Mouse (Mus musculus): ENCODE data around the gene Rnf40. TPM values are rescaled to one million over a fixed set of nuclear protein-coding genes. Genes with fewer than 3 reads are reported as not detected.
"Not testable (repeated sequence)": the region's sequence is repeated elsewhere in the genome, so short reads cannot be mapped to it uniquely, and the experiment has no call there.

Gene Rnf40
- polyA plus RNA-seq, 1 experiment from 2014 or later, result 46.1 TPM

DNA sequence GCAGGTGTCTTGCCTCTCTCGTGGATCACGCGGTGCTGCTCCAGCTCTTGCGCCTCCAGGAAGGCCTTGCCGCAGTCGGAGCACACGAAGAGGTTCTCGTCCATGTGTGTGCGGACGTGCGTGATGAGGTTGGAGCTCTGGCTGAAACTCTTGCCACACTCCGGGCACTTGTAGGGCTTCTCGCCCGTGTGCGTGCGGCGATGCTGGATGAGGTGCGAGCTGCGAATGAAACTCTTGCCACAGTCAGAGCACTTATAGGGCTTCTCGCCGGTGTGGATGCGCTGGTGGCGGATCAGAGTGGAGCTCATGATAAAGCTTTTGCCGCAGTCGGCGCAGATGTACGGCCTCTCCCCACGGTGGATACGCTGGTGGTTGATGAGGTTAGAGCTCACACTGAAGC lies 22.4 kb downstream of the Rnf40 start:
- Histone ChIP-seq H3K9me3 (no peaks in the 10 kb centered on the region), H3K27ac (no peak overlapping the region), H3K36me3 (peaks cover 65% of the 10 kb centered on the region), H3K4me2 (no peak overlapping the region), H3K27me3 (no peaks in the 10 kb centered on the region), H3K4me1 (peaks cover 15% of the 10 kb centered on the region), H3K4me3 (no peak overlapping the region), H3K9ac (no peak overlapping the region)
- 96% methylated on average over 29 of the region's 29 CpGs for WGBS
- ATAC-seq (ENCODE audit: insufficient number of reproducible peaks, low FRiP score, low TSS enrichment, low read depth), result no peak

DNA sequence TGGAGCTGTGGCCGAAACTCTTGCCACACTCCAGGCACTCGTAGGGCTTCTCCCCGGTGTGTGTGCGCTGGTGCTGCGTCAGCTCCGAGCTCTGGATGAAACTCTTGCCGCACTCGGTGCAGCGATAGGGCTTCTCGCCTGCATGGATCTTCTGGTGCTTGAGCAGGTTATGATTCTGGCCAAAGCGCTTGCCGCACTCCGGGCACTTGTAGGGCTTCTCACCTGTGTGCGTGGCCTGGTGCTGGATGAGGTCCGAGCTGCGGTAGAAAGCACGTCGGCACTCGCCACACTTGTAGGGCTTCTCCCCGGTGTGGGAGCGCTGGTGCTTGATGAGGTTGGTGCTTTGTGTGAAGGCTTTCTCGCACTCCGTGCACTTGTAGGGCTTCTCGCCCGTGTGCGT lies 23.0 kb downstream of the Rnf40 start:
- WGBS, result 96% methylated on average over 26 of the region's 26 CpGs
- H3K27ac ChIP-seq, result no peak overlapping the region
- no peak overlapping the region for H3K4me2 ChIP-seq
- no peak for ATAC-seq (ENCODE audit: insufficient number of reproducible peaks, low FRiP score, low TSS enrichment, low read depth)
- H3K9me3 ChIP-seq, result no peaks in the 10 kb centered on the region
- H3K9ac ChIP-seq, result no peak overlapping the region
- no peaks in the 10 kb centered on the region for H3K27me3 ChIP-seq
- H3K4me3 ChIP-seq, result no peak overlapping the region
- H3K36me3 ChIP-seq, result peaks cover 60% of the 10 kb centered on the region
- peaks cover 19% of the 10 kb centered on the region for H3K4me1 ChIP-seq

- 82% methylated on average over 8 of the region's 8 CpGs for WGBS
- no peaks in the 10 kb centered on the region for H3K27me3 ChIP-seq
- H3K4me3 ChIP-seq, result peak overlapping the region; percentile 97; the same call in 1 of the 2 replicates
- no peak for ATAC-seq (ENCODE audit: insufficient number of reproducible peaks, low FRiP score, low TSS enrichment, low read depth)
- no peak overlapping the region for H3K9ac ChIP-seq
- H3K27ac ChIP-seq, result no peak overlapping the region
- no peaks in the 10 kb centered on the region for H3K9me3 ChIP-seq
- peaks cover 44% of the 10 kb centered on the region for H3K36me3 ChIP-seq
- peaks cover 19% of the 10 kb centered on the region for H3K4me1 ChIP-seq
- H3K4me2 ChIP-seq, result peak overlapping the region; percentile 75; the same call in 1 of the 2 replicates
Observed at GRCm38 (mm10) chr7:127613501-127613900, 24.9 kb downstream of the Rnf40 start.

GRCm38 (mm10) chr7:127614091-127614490 lies 25.5 kb downstream of the Rnf40 start:
- WGBS, result 20% methylated on average over 8 of the region's 8 CpGs
- peak overlapping the region; percentile 75 for H3K4me2 ChIP-seq
- no peaks in the 10 kb centered on the region for H3K9me3 ChIP-seq
- ATAC-seq (ENCODE audit: insufficient number of reproducible peaks, low FRiP score, low TSS enrichment, low read depth), result no peak
- H3K27me3 ChIP-seq, result no peaks in the 10 kb centered on the region
- peaks cover 19% of the 10 kb centered on the region for H3K4me1 ChIP-seq
- H3K4me3 ChIP-seq, result peak overlapping the region; percentile 97
- H3K36me3 ChIP-seq, result peaks cover 38% of the 10 kb centered on the region
- H3K9ac ChIP-seq, result peak overlapping the region; percentile 86
- peak overlapping the region; percentile 82; the same call in 1 of the 2 replicates for H3K27ac ChIP-seq

GRCm38 (mm10) chr7:127614511-127614890 lies 25.9 kb downstream of the Rnf40 start:
- under 1% methylated on average over 33 of the region's 44 CpGs for WGBS
- H3K9me3 ChIP-seq, result no peaks in the 10 kb centered on the region
- peak; percentile 46 for ATAC-seq (ENCODE audit: insufficient number of reproducible peaks, low FRiP score, low TSS enrichment, low read depth)

DNA sequence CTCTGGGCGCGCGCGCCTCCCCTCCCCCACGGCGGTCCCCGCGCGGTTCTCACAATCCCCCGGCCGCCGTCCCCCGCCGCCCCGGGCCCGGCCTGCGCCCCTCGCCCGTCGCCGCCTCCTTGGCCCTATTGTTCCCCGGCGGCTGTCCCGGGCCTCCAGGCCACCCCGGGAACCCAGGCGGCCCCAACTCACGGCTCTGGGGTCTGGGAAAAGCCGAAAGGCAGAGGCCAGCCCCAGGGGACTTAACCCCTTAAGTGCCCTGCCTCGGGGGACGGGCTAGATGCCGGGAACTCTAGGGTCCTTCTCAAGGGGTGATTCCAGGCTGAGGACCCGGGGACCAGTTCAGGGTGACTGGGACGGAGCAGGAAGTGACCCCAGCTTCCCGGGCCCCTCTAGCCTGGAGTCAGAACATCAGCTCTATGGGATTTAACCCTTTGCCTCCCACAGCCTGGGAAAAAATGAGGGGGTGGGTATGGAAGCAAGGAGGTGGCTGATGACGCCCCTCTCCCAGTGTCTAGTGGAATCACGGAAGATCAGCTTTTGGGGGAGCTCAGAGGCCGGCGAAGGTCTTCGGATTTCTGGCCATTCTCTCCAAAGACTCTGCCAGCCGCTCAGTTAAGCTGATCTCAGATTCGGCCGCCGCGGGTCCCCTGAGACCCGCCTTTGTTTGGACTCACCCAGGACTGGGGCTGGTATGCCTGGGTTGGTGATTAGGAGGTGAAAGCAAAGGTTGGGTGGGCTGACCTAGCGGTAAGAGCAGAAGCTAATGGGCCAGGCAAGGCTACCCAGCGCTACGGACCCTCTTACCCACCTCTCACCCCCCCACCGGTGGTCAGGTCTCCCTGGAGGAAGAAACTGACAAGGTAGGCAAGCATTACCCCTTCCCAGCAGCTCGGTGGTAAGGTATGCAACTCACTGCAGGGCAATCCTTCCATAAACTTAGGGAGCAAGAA lies 26.6 kb downstream of the Rnf40 start, which contains the start of gene Zfp629:
Gene Zfp629, minus strand, starts transcription at position 907 of the 953 bp plus-strand sequence.
- peaks cover 27% of the 10 kb centered on the region for H3K36me3 ChIP-seq
- H3K9ac ChIP-seq, result peak within 1 kb of the TSS; percentile 86
- WGBS, result 1% methylated on average over 46 of the region's 50 CpGs

More at GRCm38 (mm10) chr7:127614511-127614890, 25.9 kb downstream of the Rnf40 start:
- peaks cover 34% of the 10 kb centered on the region for H3K36me3 ChIP-seq
- H3K4me3 ChIP-seq, result peak overlapping the region; percentile 97
- no peaks in the 10 kb centered on the region for H3K27me3 ChIP-seq
- peak overlapping the region; percentile 86 for H3K9ac ChIP-seq
- peak overlapping the region; percentile 75 for H3K4me2 ChIP-seq
- peak overlapping the region; percentile 82 for H3K27ac ChIP-seq
- peaks cover 19% of the 10 kb centered on the region for H3K4me1 ChIP-seq

DNA sequence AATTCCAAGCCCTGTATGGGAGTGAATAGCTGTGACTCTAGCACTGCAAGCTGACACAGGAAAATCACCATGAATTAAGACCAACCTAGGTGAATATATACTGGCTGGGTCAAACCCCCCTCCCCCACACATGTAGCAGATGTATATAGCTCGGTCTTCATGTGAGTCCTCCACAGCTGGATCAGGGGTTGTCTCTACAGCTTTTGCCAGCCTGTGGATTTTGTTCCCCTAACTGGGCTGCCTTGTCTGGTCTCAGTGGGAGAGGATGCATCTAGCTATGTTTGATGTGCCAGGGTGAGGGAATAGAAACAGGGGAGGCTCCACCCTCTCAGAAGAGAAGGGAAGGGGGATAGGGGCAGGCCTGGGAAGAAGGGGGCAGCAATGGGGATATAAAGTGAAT lies 27.8 kb downstream of the Rnf40 start:
- Histone ChIP-seq H3K27me3 (no peaks in the 10 kb centered on the region), H3K4me1 (peaks cover 19% of the 10 kb centered on the region), H3K36me3 (peaks cover 15% of the 10 kb centered on the region), H3K4me2 (no peak overlapping the region), H3K9ac (no peak overlapping the region), H3K27ac (no peak overlapping the region), H3K9me3 (no peaks in the 10 kb centered on the region), H3K4me3 (no peak overlapping the region)
- WGBS, result 79% methylated on average over 1 of the region's 1 CpGs
- no peak for ATAC-seq (ENCODE audit: insufficient number of reproducible peaks, low FRiP score, low TSS enrichment, low read depth)

More for the DNA sequence above, 26.6 kb downstream of the Rnf40 start, which contains the start of gene Zfp629:
- peak within 1 kb of the TSS; percentile 97 for H3K4me3 ChIP-seq
- peak; percentile 75 for ATAC-seq (ENCODE audit: insufficient number of reproducible peaks, low FRiP score, low TSS enrichment, low read depth)
- H3K4me2 ChIP-seq, result peak within 1 kb of the TSS; percentile 75
- no peaks in the 10 kb centered on the region for H3K27me3 ChIP-seq
- H3K9me3 ChIP-seq, result no peaks in the 10 kb centered on the region
- H3K27ac ChIP-seq, result peak within 1 kb of the TSS; percentile 82
- H3K4me1 ChIP-seq, result peaks cover 19% of the 10 kb centered on the region

- Histone ChIP-seq H3K4me1 (peaks cover 19% of the 10 kb centered on the region), H3K27me3 (no peaks in the 10 kb centered on the region), H3K9ac (no peak overlapping the region), H3K4me2 (no peak overlapping the region), H3K9me3 (no peaks in the 10 kb centered on the region), H3K27ac (no peak overlapping the region), H3K4me3 (no peak overlapping the region), H3K36me3 (peaks cover 10% of the 10 kb centered on the region)
- no peak for ATAC-seq (ENCODE audit: insufficient number of reproducible peaks, low FRiP score, low TSS enrichment, low read depth)
- WGBS, result 81% methylated on average over 1 of the region's 1 CpGs
Observed at GRCm38 (mm10) chr7:127616881-127617280, 28.3 kb downstream of the Rnf40 start.

DNA sequence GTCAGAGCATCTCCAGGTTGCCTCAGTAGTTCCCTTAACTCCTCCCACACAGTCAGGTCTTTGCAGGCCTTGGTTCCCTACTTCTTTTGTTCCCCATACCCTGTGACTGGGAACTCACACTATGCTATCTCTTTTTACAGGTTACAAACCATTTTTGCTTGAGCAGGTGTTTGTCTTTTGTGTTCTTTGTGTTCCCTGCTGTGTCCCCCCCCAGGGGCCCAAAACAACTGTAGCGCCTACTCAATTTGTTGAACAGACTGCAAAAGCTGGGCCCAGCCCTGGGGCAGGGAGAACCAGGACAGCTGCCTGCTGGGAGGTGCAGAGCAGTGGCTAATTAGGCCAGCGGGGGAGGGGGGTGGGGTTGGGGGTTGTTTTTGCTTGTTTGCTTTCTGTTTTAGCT lies 29.4 kb downstream of the Rnf40 start:
- Histone ChIP-seq H3K4me2 (no peak overlapping the region), H3K4me3 (no peak overlapping the region), H3K9me3 (no peaks in the 10 kb centered on the region), H3K9ac (no peak overlapping the region), H3K4me1 (peaks cover 19% of the 10 kb centered on the region), H3K27ac (no peak overlapping the region), H3K27me3 (no peaks in the 10 kb centered on the region), H3K36me3 (no peaks in the 10 kb centered on the region)
- 48% methylated on average over 2 of the region's 2 CpGs for WGBS
- no peak for ATAC-seq (ENCODE audit: insufficient number of reproducible peaks, low FRiP score, low TSS enrichment, low read depth)

GRCm38 (mm10) chr7:127618402-127618801 lies 29.8 kb downstream of the Rnf40 start:
- not testable (repeated sequence) for H3K36me3 ChIP-seq; H3K27me3 ChIP-seq; H3K4me2 ChIP-seq; H3K27ac ChIP-seq; H3K9ac ChIP-seq; H3K4me3 ChIP-seq; H3K9me3 ChIP-seq; ATAC-seq (ENCODE audit: insufficient number of reproducible peaks, low FRiP score, low TSS enrichment, low read depth)
- peaks cover 16% of the 10 kb centered on the region for H3K4me1 ChIP-seq
- WGBS, result 90% methylated on average over 7 of the region's 8 CpGs

DNA sequence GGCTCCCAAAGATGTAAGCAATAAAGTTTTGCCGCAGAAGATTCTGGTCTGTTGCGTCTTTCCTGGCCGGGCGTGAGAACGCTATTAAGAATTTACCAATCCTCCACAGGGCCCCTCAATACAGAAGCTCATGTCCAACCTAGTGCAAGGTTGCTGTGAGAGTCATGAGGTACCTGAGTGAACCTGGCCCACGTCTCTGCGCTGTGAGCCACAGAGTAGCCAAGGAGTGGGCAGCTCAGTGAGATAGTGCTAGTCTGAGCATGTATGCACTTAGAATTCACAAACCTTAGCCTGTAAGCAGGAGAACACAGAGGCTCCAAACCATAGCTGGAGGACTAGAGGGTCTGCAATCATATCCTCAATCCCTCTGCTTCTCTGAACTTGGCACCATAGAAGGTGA lies 37.5 kb downstream of the Rnf40 start:
- H3K27ac ChIP-seq, result no peak overlapping the region
- H3K9ac ChIP-seq, result no peak overlapping the region
- ATAC-seq (ENCODE audit: insufficient number of reproducible peaks, low FRiP score, low TSS enrichment, low read depth), result no peak
- H3K4me2 ChIP-seq, result no peak overlapping the region
- no peaks in the 10 kb centered on the region for H3K4me1 ChIP-seq
- WGBS, result 97% methylated on average over 7 of the region's 7 CpGs
- no peak overlapping the region for H3K4me3 ChIP-seq
- H3K9me3 ChIP-seq, result no peaks in the 10 kb centered on the region
- H3K36me3 ChIP-seq, result no peaks in the 10 kb centered on the region
- H3K27me3 ChIP-seq, result no peaks in the 10 kb centered on the region

- Histone ChIP-seq H3K27me3 (no peaks in the 10 kb centered on the region), H3K4me2 (no peak overlapping the region), H3K9me3 (no peaks in the 10 kb centered on the region), H3K4me1 (no peaks in the 10 kb centered on the region), H3K9ac (no peak overlapping the region), H3K36me3 (no peaks in the 10 kb centered on the region), H3K4me3 (no peak overlapping the region), H3K27ac (no peak overlapping the region)
- no peak for ATAC-seq (ENCODE audit: insufficient number of reproducible peaks, low FRiP score, low TSS enrichment, low read depth)
- WGBS, result 89% methylated on average over 4 of the region's 4 CpGs
Observed at GRCm38 (mm10) chr7:127626471-127626870, 37.9 kb downstream of the Rnf40 start.
